Mouse (Mus musculus): ENCODE results near the gene Ifna16.

Ifna16 gene

DNA sequence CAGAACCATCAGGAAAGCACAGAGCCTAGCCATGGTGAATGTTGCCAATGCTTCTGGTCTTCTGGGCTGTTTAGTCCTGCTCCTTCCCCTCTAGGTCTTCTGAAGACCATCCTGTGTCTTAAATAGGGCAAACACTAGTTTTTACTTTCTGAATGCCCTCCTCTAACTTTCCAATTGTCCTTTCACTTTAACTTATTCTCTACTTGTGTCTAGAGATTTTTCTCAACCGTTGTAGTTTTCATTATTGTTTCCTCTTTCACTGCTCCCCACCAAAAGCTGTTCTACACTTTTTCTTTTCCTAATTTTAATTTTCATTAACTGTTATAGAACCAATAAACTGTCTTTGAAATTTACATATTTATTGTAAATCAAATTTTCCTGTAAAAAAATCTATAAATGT lies at the start of gene Ifna16:
Ifna16 (minus strand) TSS at position 101 of the 400 bp plus-strand sequence.
- in situ Hi-C loops (cut with MboI, MseI): loop anchor here in 1 of 2 experiments (25.0 kb wide), 2 partner anchors 585 to 860 kb away; no protein-coding TSS in a partner anchor

DNA sequence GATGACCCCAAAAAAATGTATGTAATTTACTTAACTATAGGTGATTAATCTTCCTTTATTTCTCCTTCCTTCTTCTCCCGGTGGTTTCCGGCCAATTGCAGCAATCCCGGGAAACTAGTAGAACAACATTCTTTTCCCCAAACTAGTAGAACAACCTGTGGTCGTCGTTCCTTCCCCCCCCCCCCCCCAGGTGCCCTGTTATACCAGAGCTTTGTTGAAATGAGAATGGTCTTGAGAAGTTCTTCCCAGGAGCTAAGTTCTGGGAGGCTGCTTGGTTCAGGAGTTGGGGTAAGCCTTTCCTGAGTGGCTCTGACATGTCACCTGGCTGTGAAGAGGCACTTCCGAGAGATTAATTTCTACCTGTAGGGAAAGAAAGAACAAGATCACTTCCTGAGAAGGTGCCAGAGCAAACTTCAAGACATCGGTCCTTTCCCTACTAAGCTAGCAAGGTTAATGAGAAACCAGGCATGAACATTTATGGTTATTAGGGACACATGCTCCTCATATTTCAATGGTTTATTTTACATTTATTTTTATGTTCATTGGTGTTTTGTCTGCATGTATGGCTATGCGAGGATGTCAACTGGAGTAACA lies 46.9 kb upstream of the Ifna16 start:
- in situ Hi-C loops (cut with MboI, MseI): no loop called here

DNA sequence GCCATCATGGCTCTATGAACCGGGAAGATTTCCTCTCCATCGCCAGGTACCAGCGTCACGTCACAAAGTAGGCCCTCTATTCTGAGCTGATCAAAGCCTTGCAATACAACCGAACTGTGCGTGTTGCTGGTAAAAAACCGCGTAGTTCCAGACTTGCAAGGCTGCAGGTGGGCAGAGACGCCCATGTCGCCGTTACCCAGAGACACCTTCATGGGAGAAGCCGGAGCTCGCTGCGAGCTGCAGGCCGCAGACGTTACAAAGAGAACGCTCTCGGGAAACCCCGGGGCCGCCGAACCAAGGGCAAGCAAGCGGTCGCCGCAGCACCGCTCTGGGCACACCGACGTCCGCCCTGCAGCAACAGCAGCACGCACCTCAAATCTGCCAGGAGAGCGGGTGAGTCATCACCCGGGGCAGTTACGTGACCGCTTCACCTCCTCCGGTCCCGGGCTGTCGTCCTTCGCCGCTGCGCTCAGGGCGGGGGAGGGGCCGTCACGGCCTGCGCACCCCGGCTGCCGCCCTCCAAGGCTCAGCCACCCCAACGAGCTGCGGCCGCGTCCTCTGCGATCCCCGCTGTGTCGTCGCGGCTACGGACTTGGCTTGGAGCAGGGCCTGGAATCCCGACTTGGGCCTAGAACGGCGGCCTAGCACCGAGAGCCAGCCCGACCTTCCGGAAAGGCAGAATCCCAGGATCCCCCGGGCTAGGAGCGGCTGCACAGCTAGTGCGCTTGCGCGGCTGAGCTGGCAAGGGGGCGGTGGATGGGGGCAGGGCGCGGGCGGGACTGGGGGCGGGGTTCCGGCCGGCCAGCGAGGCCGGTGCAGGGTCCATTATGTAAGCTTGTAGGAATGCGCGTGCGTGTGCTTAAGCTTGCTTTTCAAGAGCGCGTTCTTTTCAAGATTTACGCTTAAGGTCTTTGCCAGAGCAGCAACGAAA lies 45.3 kb upstream of the Ifna16 start, which contains the start of the genes Gm26566 and Klhl9:
Gm26566 (plus strand) TSS at position 15 of the 931 bp plus-strand sequence.
Klhl9 (minus strand) TSS at position 675 of the 931 bp plus-strand sequence.
- in situ Hi-C loops (cut with MboI, MseI): no loop called here

- in situ Hi-C loops (cut with MboI, MseI): loop anchor here in 1 of 2 experiments (10.0 kb wide), 1 partner anchor 806 kb away; no protein-coding TSS in a partner anchor
Measured at GRCm38 (mm10) chr4:88718715-88719114, 42.0 kb upstream of the Ifna16 start.

DNA sequence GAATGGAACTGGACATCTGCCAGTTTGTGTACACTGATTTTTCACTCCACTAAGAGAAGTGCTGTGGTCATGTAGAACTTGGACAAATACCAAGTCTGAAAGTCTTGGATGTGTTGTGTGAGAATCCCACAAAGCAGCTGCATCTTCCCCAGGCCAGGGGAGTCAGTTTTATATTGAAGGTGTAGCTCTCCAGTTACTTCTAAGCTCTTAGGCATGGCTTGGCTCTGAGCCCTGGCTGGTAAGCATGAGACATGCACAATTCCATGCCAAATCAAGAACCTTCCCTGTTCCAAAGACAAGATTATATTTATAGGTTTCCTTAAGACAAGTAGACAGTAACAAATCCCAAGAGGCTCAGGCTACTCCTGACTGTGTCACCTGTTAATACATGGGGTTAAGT lies 38.3 kb upstream of the Ifna16 start:
- in situ Hi-C loops (cut with MboI, MseI): loop anchor here in 1 of 2 experiments (10.0 kb wide), 1 partner anchor 810 kb away; no protein-coding TSS in a partner anchor

- in situ Hi-C loops (cut with MboI, MseI): loop anchor here in 1 of 2 experiments (10.0 kb wide), 1 partner anchor 811 kb away; no protein-coding TSS in a partner anchor
Measured at GRCm38 (mm10) chr4:88714281-88714680, 37.6 kb upstream of the Ifna16 start.

GRCm38 (mm10) chr4:88707128-88707826 lies 30.6 kb upstream of the Ifna16 start:
- in situ Hi-C loops (cut with MboI, MseI): no loop called here

DNA sequence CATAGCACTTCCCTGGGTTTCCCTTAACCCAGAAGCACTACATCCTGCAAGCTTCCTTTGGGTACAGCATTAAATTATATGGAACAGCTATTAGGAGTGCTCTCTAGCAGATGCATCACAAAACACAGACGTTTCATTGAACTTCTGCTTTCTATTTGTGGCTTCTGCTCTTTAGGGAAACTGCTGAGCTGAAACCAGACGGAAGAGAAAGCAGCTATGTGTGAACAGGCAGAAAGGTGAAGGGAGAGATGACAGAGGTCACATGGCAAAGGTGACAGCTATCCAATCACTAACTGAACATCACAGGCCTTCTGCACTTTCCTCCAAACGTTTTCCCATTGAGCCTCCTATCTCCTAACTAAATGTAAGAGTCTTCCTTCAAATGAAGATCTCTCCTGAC lies 29.2 kb upstream of the Ifna16 start:
- in situ Hi-C loops (cut with MboI, MseI): no loop called here

- in situ Hi-C loops (cut with MboI, MseI): loop anchor here (5.0 to 25.0 kb wide), 3 partner anchors 38 to 838 kb away; no protein-coding TSS in a partner anchor
Measured at GRCm38 (mm10) chr4:88699301-88699700, 22.6 kb upstream of the Ifna16 start.

DNA sequence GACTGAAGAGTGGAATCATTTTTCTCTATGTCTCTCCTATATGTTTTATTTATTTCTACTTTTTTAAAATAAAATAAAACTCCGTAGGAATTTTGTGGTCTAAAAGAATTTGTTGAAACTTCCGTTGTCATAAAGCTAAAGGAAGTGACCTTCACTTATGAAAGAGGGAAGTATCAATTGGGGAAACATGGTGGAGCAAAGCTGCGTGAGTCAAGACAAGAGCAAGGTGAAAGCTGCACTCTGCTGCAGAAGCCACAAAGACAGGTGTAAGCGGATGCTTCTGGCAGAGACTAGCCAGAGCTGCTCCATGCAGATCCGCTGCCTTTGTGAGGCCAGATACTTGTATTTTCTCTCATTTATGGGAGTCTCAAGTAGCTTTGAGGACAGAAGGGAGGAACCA lies 22.1 kb upstream of the Ifna16 start:
- in situ Hi-C loops (cut with MboI, MseI): loop anchor here (5.0 to 25.0 kb wide), 3 partner anchors 39 to 839 kb away; no protein-coding TSS in a partner anchor

GRCm38 (mm10) chr4:88697753-88698152 lies 21.0 kb upstream of the Ifna16 start:
- in situ Hi-C loops (cut with MboI, MseI): loop anchor here (5.0 to 25.0 kb wide), 3 partner anchors 40 to 840 kb away; no protein-coding TSS in a partner anchor

DNA sequence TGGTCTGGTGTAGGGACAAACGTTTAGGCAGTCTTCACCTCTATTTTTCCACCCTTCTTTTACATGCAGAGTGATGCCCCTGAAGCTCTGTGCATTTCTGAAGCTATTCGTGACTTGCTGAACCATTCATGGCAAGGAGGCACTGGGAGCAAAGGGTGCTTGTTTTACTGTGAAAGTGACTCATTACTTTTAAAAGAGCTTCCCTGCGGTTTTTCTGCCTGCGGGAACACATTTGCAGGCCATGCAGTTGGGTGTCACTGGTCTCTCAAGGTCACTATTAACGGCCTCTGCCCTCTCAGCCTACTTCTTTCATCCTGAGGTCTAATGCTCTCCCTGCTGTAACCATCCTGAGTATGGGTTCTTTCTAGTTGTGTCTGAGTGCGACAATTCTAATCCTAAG lies 20.4 kb upstream of the Ifna16 start:
- in situ Hi-C loops (cut with MboI, MseI): loop anchor here (5.0 to 25.0 kb wide), 3 partner anchors 40 to 840 kb away; no protein-coding TSS in a partner anchor

DNA sequence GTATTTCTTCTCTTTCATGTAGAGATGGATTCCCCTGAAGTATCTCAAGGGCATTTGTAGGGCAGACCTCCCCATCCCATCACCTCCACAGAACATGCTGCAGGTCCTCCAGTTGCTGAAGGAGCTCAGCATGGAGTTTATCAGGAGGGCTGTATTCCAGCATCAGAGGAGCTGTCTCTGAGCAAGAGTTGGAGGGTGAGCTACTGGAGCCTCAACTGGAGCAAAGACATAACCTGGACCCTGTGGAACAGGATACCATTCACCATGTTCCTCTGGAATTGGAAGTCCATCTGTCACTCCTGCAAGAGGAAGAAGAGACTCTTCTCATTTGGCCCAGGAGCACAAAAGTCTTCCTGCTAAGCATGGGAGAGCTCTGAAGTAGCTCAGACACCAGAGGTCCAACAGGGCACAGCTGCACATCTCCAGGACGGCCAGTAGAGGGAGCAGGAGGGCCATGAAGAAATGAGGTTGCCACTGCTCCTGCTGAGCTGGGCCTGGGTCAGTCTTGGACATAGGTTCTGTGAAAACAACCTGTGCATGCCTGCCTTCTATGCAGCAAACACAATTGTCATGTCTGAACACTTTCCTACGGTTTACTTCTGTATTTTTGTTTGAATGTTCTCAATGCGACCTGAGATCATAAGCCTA lies 19.6 kb upstream of the Ifna16 start:
- in situ Hi-C loops (cut with MboI, MseI): loop anchor here (5.0 to 25.0 kb wide), 3 partner anchors 41 to 841 kb away; no protein-coding TSS in a partner anchor

GRCm38 (mm10) chr4:88693392-88693791 lies 16.7 kb upstream of the Ifna16 start:
- in situ Hi-C loops (cut with MboI, MseI): loop anchor here in 1 of 2 experiments (5.0 to 25.0 kb wide), 3 partner anchors 34 to 844 kb away; no protein-coding TSS in a partner anchor

GRCm38 (mm10) chr4:88692537-88692936 lies 15.8 kb upstream of the Ifna16 start:
- in situ Hi-C loops (cut with MboI, MseI): loop anchor here in 1 of 2 experiments (5.0 to 25.0 kb wide), 3 partner anchors 35 to 845 kb away; no protein-coding TSS in a partner anchor

DNA sequence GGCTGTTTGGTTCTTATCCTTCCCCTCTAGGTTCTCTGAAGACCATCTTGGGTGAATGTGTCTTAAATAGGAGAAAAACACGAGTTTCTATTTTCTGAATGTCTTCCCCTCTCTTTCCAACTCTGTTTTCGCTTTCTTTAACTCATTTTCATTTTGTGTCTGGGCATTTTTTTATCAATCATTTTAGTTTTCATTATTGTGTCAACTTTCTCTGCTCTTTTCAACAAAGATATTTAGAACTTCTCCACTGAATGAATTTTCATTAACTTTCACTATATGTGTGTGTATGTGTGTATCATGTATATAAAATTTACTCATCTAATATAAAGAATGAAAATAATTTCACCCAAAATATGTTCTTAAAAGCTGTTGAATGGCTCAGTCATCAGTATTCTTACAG lies 14.5 kb upstream of the Ifna16 start, which contains the start of gene Ifnab:
Ifnab (minus strand) TSS at position 101 of the 400 bp plus-strand sequence.
- in situ Hi-C loops (cut with MboI, MseI): loop anchor here in 1 of 2 experiments (5.0 to 25.0 kb wide), 3 partner anchors 36 to 846 kb away; no protein-coding TSS in a partner anchor

GRCm38 (mm10) chr4:88683812-88684211 lies 7.1 kb upstream of the Ifna16 start, which contains the start of gene Ifna2:
Gene Ifna2, minus strand, starts transcription at chr4:88683912.
- in situ Hi-C loops (cut with MboI, MseI): loop anchor here in 1 of 2 experiments (25.0 kb wide), 2 partner anchors 578 to 853 kb away; no protein-coding TSS in a partner anchor

DNA sequence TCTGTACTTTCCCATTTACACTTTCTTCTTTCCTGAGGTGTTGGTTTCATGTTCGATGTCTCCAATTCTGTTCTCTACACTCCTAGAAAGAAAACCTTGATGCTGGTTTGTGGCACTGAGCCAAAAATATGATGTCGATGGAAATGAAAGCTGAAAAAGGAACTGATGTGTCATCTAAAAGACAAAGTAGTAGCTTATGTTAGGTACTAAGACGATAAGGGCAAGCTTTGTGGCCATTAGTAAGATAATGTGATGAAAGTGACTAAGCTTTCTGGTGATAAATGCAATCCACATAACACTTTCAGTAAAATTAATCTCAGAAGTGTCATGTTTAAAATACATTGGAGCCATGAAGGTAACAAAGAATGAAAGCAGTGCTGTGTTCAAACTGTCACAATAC lies 4.6 kb upstream of the Ifna16 start:
- in situ Hi-C loops (cut with MboI, MseI): loop anchor here in 1 of 2 experiments (25.0 kb wide), 2 partner anchors 581 to 856 kb away; no protein-coding TSS in a partner anchor

GRCm38 (mm10) chr4:88680362-88680761 lies 3.6 kb upstream of the Ifna16 start:
- in situ Hi-C loops (cut with MboI, MseI): loop anchor here in 1 of 2 experiments (25.0 kb wide), 2 partner anchors 582 to 857 kb away; no protein-coding TSS in a partner anchor

GRCm38 (mm10) chr4:88655461-88655860 lies 21.3 kb downstream of the Ifna16 start:
- in situ Hi-C loops (cut with MboI, MseI): no loop called here
